ENCODE assay signal across 9 mouse cellular contexts in the genomic region with DNA sequence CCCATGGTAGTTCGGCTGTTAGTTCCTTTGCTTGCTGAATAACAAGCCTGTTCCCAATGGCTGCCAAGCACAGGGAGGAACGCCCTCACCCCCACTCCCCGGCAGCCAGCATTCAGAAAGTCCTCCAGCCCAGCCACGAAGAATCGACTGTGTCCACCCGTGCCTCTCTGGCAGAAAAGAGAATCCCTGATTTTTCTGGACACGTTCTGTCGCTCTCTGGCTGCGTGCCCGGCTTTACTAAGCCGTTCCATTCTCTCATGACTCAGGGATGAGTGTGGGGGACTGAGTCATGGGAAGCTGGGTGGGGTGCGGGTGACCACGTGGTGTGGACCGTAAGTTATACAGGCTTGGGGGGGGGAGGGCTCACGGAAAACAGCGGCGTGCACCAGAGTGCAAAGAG.
A peak's percentile ranks its signal among the peaks of the same experiment; 100 is the strongest.
DNase-seq lines count a peak whose midpoint lies in the region; ATAC-seq and TF ChIP-seq lines count a peak whose summit lies in the region.
"Had no signal": no experiment of that assay in that cellular context is flagged by ENCODE, and none has a peak within 500 bp of the region (broad histone marks: within the 10 kb centered on the region; RNA-seq: fewer than 3 reads in every experiment).

No protein-coding gene starts in this region.

- no peak overlapping the region for H3K27ac ChIP-seq in neural tube, embryonic 15.5 days (replicated peaks)
- H3K27ac ChIP-seq in heart, postnatal 0 days (ENCODE audit: low read depth), result no peak overlapping the region
- H3K27ac ChIP-seq in forebrain, embryonic 12.5 days, result no peak overlapping the region
- H3K27ac ChIP-seq: macrophage had no signal

- no peaks in the 10 kb centered on the region for H3K36me3 ChIP-seq in neural tube, embryonic 15.5 days
- H3K36me3 ChIP-seq in heart, postnatal 0 days (replicated peaks; ENCODE audit: control insufficient read depth, insufficient read depth, low read length), result no peaks in the 10 kb centered on the region
- no peaks in the 10 kb centered on the region for H3K36me3 ChIP-seq in forebrain, embryonic 12.5 days (replicated peaks)

- no peak overlapping the region for H3K4me3 ChIP-seq in neural tube, embryonic 15.5 days (replicated peaks)
- no peak overlapping the region for H3K4me3 ChIP-seq in heart, postnatal 0 days (ENCODE audit: low read depth, low read length)
- H3K4me3 ChIP-seq in forebrain, embryonic 12.5 days (replicated peaks), result no peak overlapping the region

- no peak for TF ChIP-seq CTCF in heart, postnatal 0 days (IDR thresholded peaks at IDR 0.05; ENCODE audit: low read depth)

- no peaks in the 10 kb centered on the region for H3K27me3 ChIP-seq in neural tube, embryonic 15.5 days (replicated peaks)
- H3K27me3 ChIP-seq in heart, postnatal 0 days (ENCODE audit: control insufficient read depth, insufficient read depth, low read length), result no peaks in the 10 kb centered on the region
- H3K27me3 ChIP-seq in forebrain, embryonic 12.5 days, result peaks cover 4% of the 10 kb centered on the region

- 73% methylated on average over 17 of the region's 17 CpGs for WGBS in neural tube, embryonic 15.5 days
- 54% methylated on average over 17 of the region's 17 CpGs for WGBS in heart, postnatal 0 days
- 88% methylated on average over 17 of the region's 17 CpGs for WGBS in forebrain, embryonic 12.5 days

- H3K4me2 ChIP-seq in neural tube, embryonic 15.5 days, result 0 out of 2 replicates have a peak overlapping the region, but pooled peaks have one; percentile 5
- H3K4me2 ChIP-seq in heart, postnatal 0 days (ENCODE audit: low read depth, low read length), result peak overlapping the region; percentile 28
- H3K4me2 ChIP-seq in forebrain, embryonic 12.5 days, result no peak overlapping the region

- H3K9me3 ChIP-seq in neural tube, embryonic 15.5 days (replicated peaks), result no peaks in the 10 kb centered on the region
- no peaks in the 10 kb centered on the region for H3K9me3 ChIP-seq in heart, postnatal 0 days (replicated peaks; ENCODE audit: control insufficient read depth, low read length)
- no peaks in the 10 kb centered on the region for H3K9me3 ChIP-seq in forebrain, embryonic 12.5 days

- no peak for TF ChIP-seq EP300 in heart, postnatal 0 days (IDR thresholded peaks at IDR 0.05; ENCODE audit: low read depth)

- no peaks in the 10 kb centered on the region for H3K4me1 ChIP-seq in neural tube, embryonic 15.5 days
- no peaks in the 10 kb centered on the region for H3K4me1 ChIP-seq in heart, postnatal 0 days (ENCODE audit: control insufficient read depth, insufficient read depth)
- H3K4me1 ChIP-seq in forebrain, embryonic 12.5 days, result no peaks in the 10 kb centered on the region

- no peak for DNase-seq in neural tube, embryonic 10.5 days (ENCODE audit: extremely low spot score, low spot score)
- DNase-seq in cerebellum, postnatal 14 days, result peak; percentile 85 to 90
- peak; percentile 58 for DNase-seq in heart, postnatal 0 days (ENCODE audit: low spot score)
- DNase-seq in left cerebral cortex, adult 8-10 months (ENCODE audit: low spot score in 2 of 2), result peak; percentile 49 to 84
- DNase-seq in right cerebral cortex, adult 2 months (ENCODE audit: low spot score in 2 of 2), result peak; percentile 89 to 90
- DNase-seq in yolk sac, embryonic 10.5 days (ENCODE audit: low spot score), result no peak

- H3K9ac ChIP-seq in neural tube, embryonic 15.5 days (replicated peaks), result no peak overlapping the region
- H3K9ac ChIP-seq in heart, postnatal 0 days (replicated peaks; ENCODE audit: low read depth, low read length), result no peak overlapping the region
- H3K9ac ChIP-seq in forebrain, embryonic 12.5 days, result no peak overlapping the region

- no peak for ATAC-seq in neural tube, embryonic 15.5 days (ENCODE audit: low FRiP score)
- ATAC-seq in heart, postnatal 0 days (ENCODE audit: insufficient read depth, low read depth), result peak; percentile 85
- no peak for ATAC-seq in forebrain, embryonic 12.5 days (ENCODE audit: low FRiP score)

Comparison
In these comparisons a context has a peak if more than half of its experiments do, and no peak if none do; other contexts are left out.
1. DNase-seq: peak in cerebellum, postnatal 14 days (2 of 2), heart, postnatal 0 days (single experiment), left cerebral cortex, adult 8-10 months (2 of 2) and right cerebral cortex, adult 2 months (2 of 2); none in neural tube, embryonic 10.5 days (single experiment) and yolk sac, embryonic 10.5 days (single experiment).